Mouse (Mus musculus): ENCODE data around the gene Nmur1. TPM values are rescaled to one million over a fixed set of nuclear protein-coding genes. Genes with fewer than 3 reads are reported as not detected.

The Nmur1 gene
- 0.05 and 0.13 TPM in 2 replicates for polyA plus RNA-seq (2012; rRNA removed)

GRCm38 (mm10) chr1:86426128-86426527 is at the start of gene Nmur1, which contains the start of gene Tex44:
Gene Nmur1 (minus strand): TSS chr1:86426228.
Gene Tex44 (plus strand): TSS chr1:86426329.

GRCm38 (mm10) chr1:86358906-86359797 is 66.9 kb downstream of the Nmur1 start, which contains the start of gene Ncl:
Gene Ncl (minus strand): TSS chr1:86359400.

Other genes with a start within 250 kb of the Nmur1 start
- gene B3gnt7, start 123.4 kb downstream of the Nmur1 start, polyA plus RNA-seq (2012; rRNA removed): 3.8 and 5.0 TPM in 2 replicates
- 148 and 177 TPM in 2 replicates for gene Ncl, start 66.8 kb downstream of the Nmur1 start, polyA plus RNA-seq (2012; rRNA removed)
- gene Tex44, start 101 bp upstream of the Nmur1 start, polyA plus RNA-seq (2012; rRNA removed): not detected in 2 replicates
- gene Ptma, start 100.5 kb upstream of the Nmur1 start, polyA plus RNA-seq (2012; rRNA removed): 3,111 and 3,676 TPM in 2 replicates
- 87.5 and 92.4 TPM in 2 replicates for gene Pde6d, start 156.4 kb upstream of the Nmur1 start, polyA plus RNA-seq (2012; rRNA removed)
- gene Cops7b, start 156.7 kb upstream of the Nmur1 start, polyA plus RNA-seq (2012; rRNA removed): 71.1 and 71.8 TPM in 2 replicates
- gene Nppc, start 244.3 kb upstream of the Nmur1 start, polyA plus RNA-seq (2012; rRNA removed): 4.3 and 5.7 TPM in 2 replicates

All from central nervous system, embryonic 14 days (tissue).